Comparison of ENCODE assay signal across 8 mouse cellular contexts in genomic region chr2:136713299-136713758, GRCm38 (mm10). TPM values are rescaled to one million over a fixed set of nuclear protein-coding genes. Genes with fewer than 3 reads are reported as not detected.
DNase-seq lines count a peak whose midpoint lies in the region; ATAC-seq lines count a peak whose summit lies in the region.

TSS of gene Snap25 (plus strand) at chr2:136713453.

- no peaks in the 10 kb centered on the region for H3K9me3 ChIP-seq in hindbrain, embryonic 15.5 days
- no peaks in the 10 kb centered on the region for H3K9me3 ChIP-seq in limb, embryonic 12.5 days

- H3K4me1 ChIP-seq in hindbrain, embryonic 15.5 days (replicated peaks): peaks cover 36% of the 10 kb centered on the region
- peaks cover 23% of the 10 kb centered on the region for H3K4me1 ChIP-seq in limb, embryonic 12.5 days (replicated peaks)

- H3K4me2 ChIP-seq in hindbrain, embryonic 15.5 days: peak within 1 kb of the TSS; percentile 79
- H3K4me2 ChIP-seq in limb, embryonic 12.5 days: peak within 1 kb of the TSS; percentile 67

- peak within 1 kb of the TSS; percentile 60 for H3K4me3 ChIP-seq in hindbrain, embryonic 15.5 days
- H3K4me3 ChIP-seq in limb, embryonic 12.5 days (replicated peaks): peak within 1 kb of the TSS; percentile 40

- H3K27ac ChIP-seq in hindbrain, embryonic 15.5 days (replicated peaks): peak within 1 kb of the TSS; percentile 89
- no peak within 1 kb of the TSS for H3K27ac ChIP-seq in limb, embryonic 12.5 days

- H3K36me3 ChIP-seq in hindbrain, embryonic 15.5 days: no peaks in the 10 kb centered on the region
- H3K36me3 ChIP-seq in limb, embryonic 12.5 days: no peaks in the 10 kb centered on the region

- no peaks in the 10 kb centered on the region for H3K27me3 ChIP-seq in hindbrain, embryonic 15.5 days
- H3K27me3 ChIP-seq in limb, embryonic 12.5 days: peaks cover 27% of the 10 kb centered on the region

- peak; percentile 8 for DNase-seq in CD4-positive helper T cell, adult 2 months (ENCODE audit: low read depth, low spot score)
- peak; percentile 59 for DNase-seq in ZHBTc4 (ENCODE audit: low read depth, low spot score)
- DNase-seq in embryo, embryonic 11 days: peak; percentile 94
- DNase-seq in right cerebral cortex, postnatal 14 days: peak; percentile 86
- DNase-seq in ovary, adult 18-20 months (ENCODE audit: low spot score): no peak

- peak; percentile 88 for ATAC-seq in hindbrain, embryonic 15.5 days (ENCODE audit: low FRiP score, low read depth)
- ATAC-seq in limb, embryonic 12.5 days (ENCODE audit: insufficient number of reproducible peaks, insufficient read depth, low FRiP score, low TSS enrichment, low read depth): peak; percentile 61
- no peak for ATAC-seq in erythroblast, adult 5-6 weeks (replicated peaks; ENCODE audit: low FRiP score, poor library complexity, severe bottlenecking)

- H3K9ac ChIP-seq in hindbrain, embryonic 15.5 days: peak within 1 kb of the TSS; percentile 87
- no peak within 1 kb of the TSS for H3K9ac ChIP-seq in limb, embryonic 12.5 days (replicated peaks)

- WGBS in hindbrain, embryonic 15.5 days: 1% methylated on average over 19 of the region's 20 CpGs
- under 1% methylated on average over 20 of the region's 20 CpGs for WGBS in limb, embryonic 12.5 days

RNA-seq across cellular contexts. Expression of gene Snap25, which starts in this region (rescaled TPM):
- 224 and 276 TPM in 2 replicates for polyA plus RNA-seq in hindbrain, embryonic 15.5 days (2015; fragmentation: Nextera tagmentation; extraction: Ambion mirVana)
- 0.31 and 0.47 TPM in 2 replicates for polyA plus RNA-seq in limb, embryonic 12.5 days (2016; fragmentation: Nextera tagmentation; extraction: Ambion mirVana)
- not detected in 2 replicates for total RNA-seq in erythroblast, adult 5-6 weeks (2015; ENCODE audit: low replicate concordance)
- not detected in 2 replicates for total RNA-seq in erythroblast, adult 5-6 weeks (2017; ENCODE audit: low replicate concordance)

Comparison
In these comparisons a context has a peak if more than half of its experiments do, and no peak if none do; other contexts are left out.
1. RNA of gene Snap25 (polyA plus RNA-seq): 224 to 276 TPM in hindbrain, embryonic 15.5 days; 0.31 to 0.47 TPM in limb, embryonic 12.5 days; every median in the first group is over 100 times any median in the second.
2. Peak in ATAC-seq, H3K4me3 ChIP-seq and H3K4me2 ChIP-seq in limb, embryonic 12.5 days; RNA of the gene not detected or under 1 TPM.